Mouse (Mus musculus): ENCODE data around the gene Fat2.

Gene Fat2

DNA sequence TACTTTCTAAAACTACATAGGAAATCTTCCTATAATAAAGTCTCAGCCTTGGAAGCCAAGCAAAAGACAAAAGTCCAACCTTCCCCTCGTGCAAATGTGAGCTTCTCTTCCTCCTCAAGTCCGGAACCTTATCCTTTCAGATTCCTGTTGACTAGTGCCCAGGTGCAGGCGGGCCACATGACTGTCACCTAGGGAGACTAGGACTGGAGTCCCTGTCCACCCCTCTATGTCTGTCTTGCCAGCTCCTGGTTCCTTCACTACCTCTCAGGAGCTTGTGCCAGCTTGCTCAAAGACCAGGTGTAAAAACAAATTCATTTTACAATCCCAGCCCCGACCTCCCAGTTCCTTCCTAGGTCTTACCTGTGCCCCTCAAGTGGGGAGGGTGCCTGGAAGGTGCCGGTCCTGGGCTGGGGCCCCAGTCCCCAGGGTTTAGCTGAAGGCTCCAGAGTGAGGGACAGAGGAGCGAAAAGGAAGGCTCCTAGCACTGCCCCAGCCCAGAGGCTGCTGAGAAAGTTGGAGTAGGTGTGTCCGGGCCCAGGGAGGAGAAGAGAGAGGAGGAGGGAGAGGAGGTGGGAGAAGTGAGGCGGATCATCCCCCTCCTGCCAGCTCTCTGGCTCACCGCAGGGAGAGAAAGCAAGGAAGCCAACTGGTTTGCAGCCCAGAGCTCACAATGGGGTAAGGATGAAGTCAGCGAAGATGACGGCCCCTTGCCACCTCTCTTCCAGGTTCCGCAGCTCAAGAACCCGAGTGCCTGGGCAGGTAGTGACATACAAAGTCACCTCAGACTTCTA is at the start of gene Fat2:
Gene Fat2, minus strand, starts transcription at position 464 of the 791 bp plus-strand sequence.
- no peak for DNase-seq

DNA sequence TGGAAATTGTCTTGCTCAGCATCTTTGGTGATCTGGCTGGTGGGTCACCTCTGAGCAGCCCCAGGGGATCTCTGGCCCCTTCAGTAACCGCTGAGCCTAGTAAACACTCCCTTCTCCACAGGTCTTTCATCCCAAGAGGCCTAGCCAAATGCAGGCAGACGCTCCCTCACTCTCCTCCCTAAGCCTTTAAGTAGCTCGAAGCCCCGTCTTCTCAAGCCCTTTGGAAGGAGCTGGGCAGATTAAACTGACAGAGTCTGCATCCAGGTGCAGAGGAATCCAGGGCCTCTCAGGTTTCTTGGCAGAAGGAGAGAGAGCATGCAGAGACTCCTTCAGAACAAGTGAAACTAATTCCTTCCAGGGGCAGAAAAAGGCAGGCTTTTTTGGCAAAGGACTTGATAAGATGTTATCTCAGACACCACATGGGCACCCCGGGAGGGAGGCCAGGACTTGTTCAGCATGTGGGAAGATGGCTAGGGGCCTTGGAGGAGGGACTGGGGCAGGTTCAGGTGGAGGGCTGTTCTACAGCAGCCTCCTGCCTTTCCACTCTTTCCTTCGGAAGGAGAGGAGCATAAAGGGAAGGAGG is 47.2 kb upstream of the Fat2 start:
- no peak for DNase-seq

DNA sequence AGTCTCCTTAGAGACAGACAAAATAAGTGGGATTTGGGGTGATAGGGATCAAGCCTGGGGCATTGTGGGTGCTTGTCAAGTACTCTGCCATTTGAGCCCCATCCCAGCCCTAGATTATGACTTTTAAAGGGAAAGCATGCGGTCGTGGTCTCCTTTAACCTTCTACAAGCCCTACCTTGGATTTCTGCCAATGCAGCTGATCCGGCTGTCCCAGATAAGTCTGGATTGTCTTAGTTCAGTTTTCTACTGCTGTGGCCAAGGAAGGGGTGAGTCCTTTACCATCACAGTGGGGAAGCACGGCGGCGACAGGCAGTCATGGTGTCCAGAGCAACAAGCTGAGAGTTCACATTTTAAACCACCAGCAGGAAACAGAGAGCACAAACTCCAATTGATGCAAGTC is 44.5 kb upstream of the Fat2 start:
- no peak for DNase-seq

GRCm38 (mm10) chr11:55378371-55378770 is 42.0 kb upstream of the Fat2 start:
- DNase-seq = peak; percentile 78

- DNase-seq = no peak
Measured at GRCm38 (mm10) chr11:55373838-55374237, 37.5 kb upstream of the Fat2 start.

DNA sequence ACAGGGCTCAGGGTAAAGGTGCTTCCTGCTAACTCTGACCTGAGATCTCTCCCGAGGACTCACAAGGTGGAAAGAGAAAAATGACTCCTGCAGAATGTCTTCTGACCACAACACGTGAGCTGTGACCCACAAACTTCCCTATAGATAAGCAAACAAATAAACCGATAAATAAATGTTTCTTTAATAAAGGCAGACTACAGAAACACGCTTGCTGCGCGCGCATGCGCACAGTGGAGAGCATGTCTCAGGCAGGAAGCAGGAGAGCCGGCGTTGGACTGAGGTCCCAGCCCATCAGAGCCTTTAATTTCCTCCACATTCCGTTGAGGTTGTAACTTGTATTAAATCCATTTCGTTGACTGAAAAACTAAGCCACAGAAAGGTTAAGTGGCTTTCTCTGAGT is 37.0 kb upstream of the Fat2 start:
- no peak for DNase-seq

GRCm38 (mm10) chr11:55372001-55372400 is 35.6 kb upstream of the Fat2 start:
- DNase-seq = no peak

- DNase-seq = peak; percentile 28
Measured at GRCm38 (mm10) chr11:55369093-55369471, 32.7 kb upstream of the Fat2 start.

GRCm38 (mm10) chr11:55368388-55369092 is 32.2 kb upstream of the Fat2 start:
- DNase-seq = no peak

DNA sequence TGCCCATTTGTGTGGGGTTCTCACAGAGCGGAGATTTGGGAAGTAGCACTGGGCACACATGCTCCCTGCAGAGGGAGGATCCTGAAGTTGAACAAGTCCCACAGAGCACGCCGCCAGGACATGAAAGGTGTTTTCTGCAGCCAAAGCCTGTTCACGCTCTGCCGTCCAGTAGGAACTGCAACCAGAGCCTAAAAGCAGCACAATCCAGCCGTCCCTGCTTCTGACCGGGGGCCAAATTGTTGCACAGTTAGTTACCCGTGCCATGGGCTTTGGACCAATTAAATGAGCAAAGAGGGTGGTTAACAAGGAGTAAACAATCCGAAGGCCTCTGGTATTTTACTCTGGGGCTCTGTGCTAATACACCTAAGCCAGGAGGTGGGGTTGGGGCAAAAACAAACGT is 31.4 kb upstream of the Fat2 start:
- peak; percentile 32 for DNase-seq

GRCm38 (mm10) chr11:55365840-55366239 is 29.5 kb upstream of the Fat2 start:
- DNase-seq = no peak

- DNase-seq = no peak
Measured at GRCm38 (mm10) chr11:55365242-55365641, 28.9 kb upstream of the Fat2 start.

- no peak for DNase-seq
Measured at GRCm38 (mm10) chr11:55364662-55365061, 28.3 kb upstream of the Fat2 start.

DNA sequence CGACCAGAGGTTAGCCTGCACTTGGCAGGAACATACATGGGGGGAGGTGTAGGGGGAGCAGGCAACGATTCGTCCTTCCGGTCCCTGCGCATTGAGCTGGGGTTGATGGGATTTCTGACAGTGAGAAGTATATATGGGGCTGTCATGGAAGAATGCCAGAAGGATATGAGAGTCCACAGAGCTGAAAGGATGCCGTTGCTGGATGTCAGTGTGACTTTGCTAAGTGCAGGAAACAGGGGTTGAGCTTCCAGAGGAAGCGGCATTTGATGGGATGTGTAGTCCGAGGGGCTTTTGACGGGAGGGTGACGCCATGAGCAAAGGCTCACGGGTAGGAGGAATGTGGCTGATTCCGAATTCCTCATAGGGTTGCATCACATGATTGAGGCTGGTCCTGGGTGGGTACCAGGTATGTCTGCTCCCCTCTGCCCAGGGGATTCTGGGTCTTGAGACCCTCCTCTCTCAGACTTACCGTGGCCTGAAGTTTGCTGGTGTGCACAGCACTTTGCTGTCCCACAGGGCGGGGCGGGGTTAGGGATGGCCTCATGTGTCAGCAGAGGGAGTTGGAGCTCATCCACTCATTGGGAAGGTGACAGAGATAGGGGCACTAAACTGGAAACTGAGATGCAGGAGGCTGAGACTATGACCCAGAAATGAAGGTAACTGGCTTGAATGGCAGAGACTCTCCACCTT is 21.9 kb upstream of the Fat2 start:
- peak; percentile 43 for DNase-seq

- DNase-seq = no peak
Measured at GRCm38 (mm10) chr11:55356846-55357245, 20.5 kb upstream of the Fat2 start.

- no peak for DNase-seq
Measured at GRCm38 (mm10) chr11:55341961-55342371, 5.6 kb upstream of the Fat2 start.

- no peak for DNase-seq
Measured at GRCm38 (mm10) chr11:55340789-55341188, 4.4 kb upstream of the Fat2 start.

GRCm38 (mm10) chr11:55337032-55337769 is 837 bp upstream of the Fat2 start:
- DNase-seq = no peak

GRCm38 (mm10) chr11:55335314-55336076 is 869 bp downstream of the Fat2 start:
- DNase-seq = no peak

DNA sequence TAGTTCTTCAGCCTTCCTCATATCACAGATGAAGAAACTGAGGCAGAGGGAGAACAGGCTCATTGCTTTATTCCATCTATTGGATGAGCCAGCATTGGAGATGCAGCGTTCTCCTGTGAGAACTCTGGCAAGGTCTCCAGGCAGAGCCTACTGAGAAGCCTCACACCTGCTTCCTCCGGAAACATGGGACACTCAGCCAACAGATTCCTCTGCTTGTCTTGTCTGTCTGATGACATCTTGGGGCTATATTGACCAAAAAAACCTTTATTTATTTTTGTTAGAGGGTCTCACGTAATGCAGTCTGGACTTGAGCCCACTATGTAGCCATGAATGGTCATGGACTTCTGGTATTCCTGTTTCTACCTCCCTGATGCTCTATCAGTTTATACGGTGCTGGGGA is 1.8 kb downstream of the Fat2 start:
- DNase-seq = no peak

GRCm38 (mm10) chr11:55334063-55334462 is 2.3 kb downstream of the Fat2 start:
- no peak for DNase-seq
